Mouse (Mus musculus): Measurements from ENCODE around the gene Trim44. TPM values are rescaled to one million over a fixed set of nuclear protein-coding genes. Genes with fewer than 3 reads are reported as not detected.

Trim44 gene
- polyA plus RNA-seq, 1 experiment: 0.30 TPM

DNA sequence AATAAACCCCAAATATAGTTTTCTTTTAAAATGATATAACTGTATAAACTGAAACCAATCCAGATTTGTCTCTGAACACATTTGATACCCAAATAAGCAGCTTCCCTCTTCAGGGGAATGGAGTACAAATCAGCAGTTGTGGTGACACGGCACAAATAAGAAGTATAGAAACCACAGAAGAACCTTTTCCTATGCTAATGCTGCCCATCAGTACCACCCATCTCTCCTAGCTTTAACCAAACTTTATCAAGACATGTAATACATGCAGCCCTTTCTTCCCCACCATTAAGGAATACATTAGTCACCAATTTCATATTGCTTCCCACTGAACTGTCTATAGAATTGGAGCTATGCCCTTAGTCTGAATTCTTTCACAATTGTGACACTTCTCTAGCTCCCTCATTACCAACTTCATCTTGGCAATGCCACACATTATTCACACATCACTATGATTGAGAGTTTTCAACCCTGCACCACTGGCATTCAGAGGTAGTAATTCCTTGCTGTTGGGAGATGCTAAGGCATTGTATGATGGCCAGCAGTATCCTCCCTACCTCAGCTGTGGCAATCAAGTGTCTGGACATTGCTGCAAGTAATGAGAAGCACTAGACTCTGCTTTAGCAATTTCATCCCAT, 44.6 kb downstream of the Trim44 start:
- H3K36me3 ChIP-seq (ENCODE audit: control insufficient read depth): no peaks in the 10 kb centered on the region
- peaks cover 52% of the 10 kb centered on the region for H3K4me1 ChIP-seq (ENCODE audit: control insufficient read depth)
- no peak overlapping the region for H3K4me3 ChIP-seq (replicated peaks)
- H3K27me3 ChIP-seq (ENCODE audit: control insufficient read depth): no peaks in the 10 kb centered on the region
- no peak for TF ChIP-seq TAL1 (IDR thresholded peaks at IDR 0.05; ENCODE audit: low read length)
- no peak for TF ChIP-seq GATA1 (IDR thresholded peaks at IDR 0.05; ENCODE audit: low read length)
- H3K9me3 ChIP-seq (ENCODE audit: control insufficient read depth, low read length): no peaks in the 10 kb centered on the region

- Histone ChIP-seq H3K36me3 (ENCODE audit: control insufficient read depth) (peaks cover 1% of the 10 kb centered on the region), H3K4me3 (replicated peaks) (no peak overlapping the region), H3K4me1 (ENCODE audit: control insufficient read depth) (peaks cover 48% of the 10 kb centered on the region), H3K27me3 (ENCODE audit: control insufficient read depth) (no peaks in the 10 kb centered on the region), H3K9me3 (ENCODE audit: control insufficient read depth, low read length) (no peaks in the 10 kb centered on the region)
- TF ChIP-seq TAL1 (IDR thresholded peaks at IDR 0.05; ENCODE audit: low read length): no peak
- TF ChIP-seq GATA1 (IDR thresholded peaks at IDR 0.05; ENCODE audit: low read length): no peak
Observed at GRCm38 (mm10) chr2:102362266-102362665, 45.4 kb downstream of the Trim44 start.

DNA sequence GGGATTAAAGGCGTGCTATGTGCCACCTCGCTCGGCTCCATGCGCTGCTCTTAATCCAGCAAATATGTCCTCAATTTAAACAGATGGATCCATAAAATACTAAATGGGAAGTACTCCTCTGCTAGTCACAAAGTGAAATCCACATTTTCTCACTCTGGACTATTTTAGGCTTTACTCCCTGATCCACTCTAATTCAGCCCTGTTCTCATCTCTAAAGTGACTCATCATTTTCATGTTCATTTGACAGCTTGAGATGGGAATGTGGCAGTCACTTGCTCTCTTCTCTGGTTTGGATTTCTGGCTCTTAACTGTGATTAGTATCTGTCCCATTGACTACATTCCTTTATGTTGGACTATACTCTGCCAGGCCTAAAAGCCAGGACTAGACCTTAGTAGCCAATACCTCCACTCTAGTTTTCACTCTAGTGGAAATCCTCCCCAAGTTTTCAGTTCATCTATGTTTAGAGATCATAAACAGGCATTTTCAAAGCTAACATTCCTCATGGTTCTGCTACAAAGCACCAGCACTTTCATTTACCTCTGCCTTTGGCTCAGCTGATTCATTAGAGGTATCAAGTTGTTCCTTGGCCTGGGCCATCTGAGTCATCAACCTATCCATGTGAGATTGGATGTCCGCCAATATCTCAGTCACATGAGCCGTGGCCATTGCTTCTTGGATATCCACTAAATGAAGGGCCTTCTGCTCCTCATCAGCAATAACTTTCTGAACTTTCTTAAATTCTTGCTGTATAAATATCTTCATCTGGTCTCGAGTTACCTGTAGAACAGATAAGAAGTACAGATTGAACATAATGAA, 50.5 kb downstream of the Trim44 start:
- Histone ChIP-seq H3K27me3 (ENCODE audit: control insufficient read depth) (no peaks in the 10 kb centered on the region), H3K4me3 (replicated peaks) (no peak overlapping the region), H3K9me3 (ENCODE audit: control insufficient read depth, low read length) (no peaks in the 10 kb centered on the region), H3K4me1 (ENCODE audit: control insufficient read depth) (no peaks in the 10 kb centered on the region; the same call in 1 of the 2 replicates), H3K36me3 (ENCODE audit: control insufficient read depth) (peaks cover 10% of the 10 kb centered on the region)
- TF ChIP-seq TAL1 (IDR thresholded peaks at IDR 0.05; ENCODE audit: low read length) (no peak), GATA1 (IDR thresholded peaks at IDR 0.05; ENCODE audit: low read length) (no peak)

DNA sequence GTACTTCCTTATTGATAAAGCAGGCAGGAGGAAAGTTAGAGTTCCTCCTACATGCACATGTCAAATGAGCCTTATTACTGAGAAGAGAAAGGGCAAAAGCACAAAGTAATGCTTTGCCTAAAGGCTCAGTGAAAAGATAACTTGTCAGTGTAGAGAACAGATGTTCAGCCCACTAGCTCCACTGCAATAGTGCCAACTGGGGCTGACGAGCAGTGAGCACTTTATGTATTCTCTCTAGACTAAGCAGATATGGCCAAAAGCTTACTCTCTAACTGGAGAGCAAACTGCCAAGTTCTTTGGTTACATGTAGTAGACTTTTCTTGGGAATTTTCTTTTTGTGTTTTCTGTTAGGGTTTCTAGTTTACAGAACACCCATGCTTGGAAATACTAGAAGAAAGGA, 53.6 kb downstream of the Trim44 start:
- H3K4me1 ChIP-seq (ENCODE audit: control insufficient read depth): no peaks in the 10 kb centered on the region; the same call in 1 of the 2 replicates
- TF ChIP-seq GATA1 (IDR thresholded peaks at IDR 0.05; ENCODE audit: low read length) (no peak), TAL1 (IDR thresholded peaks at IDR 0.05; ENCODE audit: low read length) (no peak)

DNA sequence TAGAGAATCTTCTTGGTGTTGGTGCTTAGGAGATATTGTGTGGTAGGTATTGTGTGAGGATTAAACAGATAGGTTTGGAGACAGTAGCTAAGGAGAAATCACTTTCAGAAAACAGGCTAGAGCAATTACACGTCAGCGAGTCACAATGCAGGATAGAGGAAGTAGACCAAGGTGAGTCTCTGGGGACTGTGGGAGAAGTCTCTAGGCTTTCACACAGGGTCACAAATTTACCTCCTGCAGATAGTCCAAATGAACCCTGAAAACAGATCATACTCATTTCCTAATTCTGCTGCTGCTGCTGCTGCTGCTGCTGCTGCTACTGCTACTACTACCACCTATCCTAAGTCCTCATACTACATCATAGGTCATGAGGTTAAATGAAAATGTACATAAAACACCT, 66.2 kb downstream of the Trim44 start:
- Histone ChIP-seq H3K4me3 (replicated peaks) (no peak overlapping the region), H3K9me3 (ENCODE audit: control insufficient read depth, low read length) (no peaks in the 10 kb centered on the region), H3K4me1 (ENCODE audit: control insufficient read depth) (no peaks in the 10 kb centered on the region), H3K36me3 (ENCODE audit: control insufficient read depth) (peaks cover 8% of the 10 kb centered on the region), H3K27me3 (ENCODE audit: control insufficient read depth) (no peaks in the 10 kb centered on the region)
- TF ChIP-seq TAL1 (IDR thresholded peaks at IDR 0.05; ENCODE audit: low read length): no peak
- no peak for TF ChIP-seq GATA1 (IDR thresholded peaks at IDR 0.05; ENCODE audit: low read length)

More for the DNA sequence above, 53.6 kb downstream of the Trim44 start:
- Histone ChIP-seq H3K4me3 (replicated peaks) (no peak overlapping the region), H3K36me3 (ENCODE audit: control insufficient read depth) (peaks cover 10% of the 10 kb centered on the region), H3K27me3 (ENCODE audit: control insufficient read depth) (no peaks in the 10 kb centered on the region), H3K9me3 (ENCODE audit: control insufficient read depth, low read length) (no peaks in the 10 kb centered on the region)

DNA sequence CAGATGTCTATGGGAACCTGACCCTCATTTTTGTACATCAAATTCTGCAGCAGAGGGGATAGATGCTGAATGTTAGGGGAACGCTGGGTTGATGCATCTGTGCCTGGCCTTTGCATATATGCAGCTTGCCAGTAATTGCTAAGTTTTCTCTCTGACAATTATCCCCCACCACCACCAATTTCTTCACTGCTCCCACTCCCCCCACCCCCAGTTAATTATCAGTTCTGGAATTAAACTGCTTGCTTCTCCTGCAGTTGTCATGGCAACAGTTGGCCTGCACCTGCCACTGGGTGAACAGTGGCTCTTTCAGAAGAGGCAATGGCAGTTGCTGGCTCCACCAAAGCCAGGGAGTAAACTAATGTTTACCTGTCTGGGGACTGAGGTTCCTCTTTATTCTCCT, 70.8 kb downstream of the Trim44 start:
- no peak overlapping the region for H3K4me3 ChIP-seq (replicated peaks)
- H3K4me1 ChIP-seq (ENCODE audit: control insufficient read depth): no peaks in the 10 kb centered on the region
- no peaks in the 10 kb centered on the region for H3K9me3 ChIP-seq (ENCODE audit: control insufficient read depth, low read length)
- no peaks in the 10 kb centered on the region for H3K27me3 ChIP-seq (ENCODE audit: control insufficient read depth)
- TF ChIP-seq TAL1 (IDR thresholded peaks at IDR 0.05; ENCODE audit: low read length): no peak
- no peak for TF ChIP-seq GATA1 (IDR thresholded peaks at IDR 0.05; ENCODE audit: low read length)
- no peaks in the 10 kb centered on the region for H3K36me3 ChIP-seq (ENCODE audit: control insufficient read depth)

DNA sequence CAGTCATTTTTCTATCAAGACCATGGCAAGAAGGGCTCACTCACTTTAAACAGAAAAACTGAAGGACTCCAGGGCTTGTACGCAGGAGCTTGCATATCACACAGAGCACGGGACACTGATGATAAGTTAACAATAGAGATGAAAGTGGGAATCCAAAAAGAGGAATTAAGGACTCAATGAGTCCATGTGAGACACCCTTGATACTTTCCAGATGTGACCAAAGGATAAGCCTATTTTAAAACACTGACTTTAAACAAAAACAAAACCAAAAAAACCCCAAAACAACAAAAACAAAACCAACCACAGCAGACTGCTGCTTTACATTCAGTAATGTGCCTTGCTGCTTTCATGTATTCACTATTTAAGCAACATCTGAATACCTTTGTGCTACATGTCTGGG, 75.7 kb downstream of the Trim44 start:
- no peaks in the 10 kb centered on the region for H3K9me3 ChIP-seq (ENCODE audit: control insufficient read depth, low read length)
- no peaks in the 10 kb centered on the region for H3K27me3 ChIP-seq (ENCODE audit: control insufficient read depth)
- H3K36me3 ChIP-seq (ENCODE audit: control insufficient read depth): no peaks in the 10 kb centered on the region
- H3K4me3 ChIP-seq (replicated peaks): no peak overlapping the region
- TF ChIP-seq GATA1 (IDR thresholded peaks at IDR 0.05; ENCODE audit: low read length) (no peak), TAL1 (IDR thresholded peaks at IDR 0.05; ENCODE audit: low read length) (no peak)
- no peaks in the 10 kb centered on the region for H3K4me1 ChIP-seq (ENCODE audit: control insufficient read depth)

DNA sequence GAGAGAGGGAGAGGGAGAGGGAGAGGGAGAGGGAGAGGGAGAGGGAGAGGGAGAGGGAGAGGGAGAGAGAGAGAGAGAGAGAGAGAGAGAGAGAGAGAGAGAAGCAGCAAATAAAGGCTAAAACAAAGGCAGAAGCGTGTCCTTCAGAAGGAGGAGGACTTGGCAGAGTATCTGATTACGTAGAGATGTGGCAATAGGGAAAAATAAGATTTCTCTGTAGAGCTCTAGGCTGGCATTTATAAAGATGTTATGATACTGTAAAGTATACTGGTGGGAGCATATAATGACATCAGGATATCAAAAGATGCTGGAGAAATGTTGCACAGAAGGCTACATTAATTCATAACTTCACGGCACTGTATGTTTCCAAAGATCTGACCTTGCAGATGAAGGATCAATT, 76.5 kb downstream of the Trim44 start:
- no peak overlapping the region for H3K4me3 ChIP-seq (replicated peaks)
- no peaks in the 10 kb centered on the region for H3K4me1 ChIP-seq (ENCODE audit: control insufficient read depth)
- no peaks in the 10 kb centered on the region for H3K27me3 ChIP-seq (ENCODE audit: control insufficient read depth)
- no peaks in the 10 kb centered on the region for H3K36me3 ChIP-seq (ENCODE audit: control insufficient read depth)
- no peaks in the 10 kb centered on the region for H3K9me3 ChIP-seq (ENCODE audit: control insufficient read depth, low read length)
- TF ChIP-seq TAL1 (IDR thresholded peaks at IDR 0.05; ENCODE audit: low read length) (no peak), GATA1 (IDR thresholded peaks at IDR 0.05; ENCODE audit: low read length) (no peak)

- Histone ChIP-seq H3K27me3 (ENCODE audit: control insufficient read depth) (no peaks in the 10 kb centered on the region), H3K4me1 (ENCODE audit: control insufficient read depth) (no peaks in the 10 kb centered on the region; the same call in 1 of the 2 replicates), H3K9me3 (ENCODE audit: control insufficient read depth, low read length) (no peaks in the 10 kb centered on the region), H3K36me3 (ENCODE audit: control insufficient read depth) (no peaks in the 10 kb centered on the region), H3K4me3 (replicated peaks) (no peak overlapping the region)
- TF ChIP-seq TAL1 (IDR thresholded peaks at IDR 0.05; ENCODE audit: low read length) (no peak), GATA1 (IDR thresholded peaks at IDR 0.05; ENCODE audit: low read length) (no peak)
Observed at GRCm38 (mm10) chr2:102325921-102326320, 81.7 kb downstream of the Trim44 start.

Measured in erythroblast, embryonic 14.5 days (primary cell).